Mouse (Mus musculus): ENCODE measurements at regions not wholly inside any gene's neighbourhood (a gene's known extent, or its start where the extent isn't known, plus 50 kb on each side); places are given as distances from the start of the nearest gene placed in this dataset. TPM values are rescaled to one million over a fixed set of nuclear protein-coding genes. Genes with fewer than 3 reads are reported as not detected.
A peak's percentile ranks its signal among the peaks of the same experiment; 100 is the strongest.
"Not testable (repeated sequence)": the region's sequence is repeated elsewhere in the genome, so short reads cannot be mapped to it uniquely, and the experiment has no call there.

DNA sequence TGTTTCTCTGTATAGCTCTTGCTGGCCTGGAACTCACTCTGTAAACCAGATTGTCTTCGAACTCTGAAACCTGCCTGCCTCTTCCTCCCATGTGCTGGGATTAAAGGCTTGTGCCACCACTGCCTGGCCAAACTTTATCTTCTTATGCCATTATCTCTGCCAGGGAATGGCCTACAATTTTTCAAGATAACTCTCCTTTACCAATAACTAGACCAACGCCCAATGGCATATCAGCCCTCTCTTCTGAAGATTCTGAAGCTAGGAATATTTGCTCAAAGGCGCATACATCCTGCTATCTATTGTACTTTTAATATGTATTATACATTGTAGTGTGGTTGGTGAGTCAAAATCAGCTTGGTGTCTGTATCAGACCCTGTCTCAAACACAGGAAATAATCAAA lies 235.4 kb upstream of the Cts3 start:
- H3K36me3 ChIP-seq; H3K9ac ChIP-seq; H3K27ac ChIP-seq (ENCODE audit: poor library complexity, severe bottlenecking); H3K4me2 ChIP-seq; H3K4me3 ChIP-seq; H3K4me1 ChIP-seq (replicated peaks); ATAC-seq (ENCODE audit: insufficient number of reproducible peaks, low FRiP score); H3K27me3 ChIP-seq (replicated peaks); H3K9me3 ChIP-seq (replicated peaks): not testable (repeated sequence)
- 79% methylated on average over 3 of the region's 3 CpGs for whole genome bisulfite sequencing

DNA sequence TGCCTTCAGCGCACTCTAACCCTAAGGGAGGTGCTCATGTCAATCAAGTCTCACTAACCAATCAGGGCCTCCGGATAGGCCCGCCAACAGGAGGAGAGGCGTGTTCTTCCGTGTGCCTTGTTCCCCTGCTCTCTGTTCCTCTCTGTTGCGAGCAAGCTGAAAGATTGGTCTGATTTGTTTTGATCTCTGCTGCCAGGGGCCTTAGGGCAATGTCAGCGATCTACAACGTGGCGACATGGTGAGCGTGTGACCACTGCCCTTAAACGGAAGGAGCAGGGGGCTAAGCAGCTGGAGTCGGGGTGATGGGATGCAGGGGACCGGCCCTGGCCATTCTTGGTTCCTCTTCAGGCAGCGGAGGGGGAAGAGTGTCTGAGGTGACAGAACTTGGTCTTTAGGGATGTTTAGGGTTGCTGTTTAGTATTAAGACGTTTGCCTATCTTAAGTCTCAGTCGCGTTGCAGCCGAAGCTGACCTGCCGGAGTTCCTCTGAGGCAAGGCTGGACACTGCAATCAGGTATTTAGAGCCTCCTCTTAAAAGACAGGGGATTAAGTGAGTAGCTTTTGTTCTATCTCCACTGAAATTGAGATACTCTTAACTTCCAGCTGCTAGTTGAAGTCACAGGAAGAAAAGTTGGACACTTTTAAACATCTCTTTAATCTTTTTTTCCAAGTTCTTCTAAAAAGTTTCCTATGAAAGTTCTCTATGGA lies 234.4 kb upstream of the Cts3 start:
- peak overlapping the region; percentile 85 for H3K9ac ChIP-seq

DNA sequence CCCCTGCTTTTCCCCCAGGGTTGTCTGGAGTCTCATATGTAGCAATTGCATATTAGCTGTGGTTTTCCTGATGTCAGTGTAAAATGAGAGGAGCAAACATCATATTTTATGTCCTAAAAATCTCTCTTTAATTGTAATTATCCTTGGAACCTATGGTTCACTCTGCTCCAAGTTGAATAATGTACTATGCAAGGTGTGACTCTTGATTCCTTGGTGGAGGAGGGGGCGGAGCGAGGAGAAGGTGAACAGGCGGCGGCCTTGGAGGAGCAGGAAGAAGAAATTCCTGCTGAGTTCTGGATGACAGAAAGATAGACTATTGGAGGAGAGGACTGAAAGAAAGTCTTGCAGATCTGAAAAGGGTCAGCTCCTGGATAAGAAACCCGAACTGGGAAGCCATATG lies 233.8 kb upstream of the Cts3 start:
- H3K36me3 ChIP-seq; H3K27ac ChIP-seq (ENCODE audit: poor library complexity, severe bottlenecking); H3K27me3 ChIP-seq (replicated peaks); ATAC-seq (ENCODE audit: insufficient number of reproducible peaks, low FRiP score); H3K9me3 ChIP-seq (replicated peaks); H3K4me1 ChIP-seq (replicated peaks): not testable (repeated sequence)
- peak overlapping the region; percentile 68 for H3K4me2 ChIP-seq
- peak overlapping the region; percentile 85; the same call in 1 of the 2 replicates for H3K9ac ChIP-seq
- 15% methylated on average over 5 of the region's 5 CpGs for WGBS
- peak overlapping the region; percentile 89 for H3K4me3 ChIP-seq

More for the DNA sequence above, 234.4 kb upstream of the Cts3 start:
- Histone ChIP-seq H3K27ac (ENCODE audit: poor library complexity, severe bottlenecking) (peak overlapping the region; percentile 57; the same call in 1 of the 2 replicates), H3K4me3 (peak overlapping the region; percentile 89), H3K4me2 (peak overlapping the region; percentile 68)
- not testable (repeated sequence) for H3K36me3 ChIP-seq; ATAC-seq (ENCODE audit: insufficient number of reproducible peaks, low FRiP score); H3K27me3 ChIP-seq (replicated peaks); H3K9me3 ChIP-seq (replicated peaks); H3K4me1 ChIP-seq (replicated peaks)
- WGBS, result under 1% methylated on average over 19 of the region's 19 CpGs

DNA sequence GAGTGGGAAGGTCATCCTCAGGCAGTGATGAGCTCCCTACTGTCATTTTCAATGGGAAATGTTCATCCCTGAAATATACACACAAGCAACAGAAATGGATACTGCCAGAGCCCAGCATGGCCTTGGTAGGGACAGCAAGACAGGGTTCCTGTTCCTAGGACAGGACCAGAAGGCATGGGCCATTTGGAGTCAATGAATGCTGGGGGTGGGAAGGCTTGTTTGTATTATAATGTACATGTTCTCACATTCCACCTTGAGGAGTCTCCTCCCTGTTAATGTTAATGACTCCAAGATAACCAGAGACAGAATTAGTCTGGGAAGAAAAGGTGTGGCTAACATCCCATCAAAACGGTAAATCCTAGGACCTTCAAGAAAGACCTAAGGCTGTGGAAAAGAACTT lies 193.5 kb upstream of the Cts3 start:
- ATAC-seq (ENCODE audit: insufficient number of reproducible peaks, low FRiP score); H3K4me3 ChIP-seq; H3K27me3 ChIP-seq (replicated peaks); H3K4me1 ChIP-seq (replicated peaks); H3K9me3 ChIP-seq (replicated peaks); H3K4me2 ChIP-seq; H3K36me3 ChIP-seq; H3K27ac ChIP-seq (ENCODE audit: poor library complexity, severe bottlenecking); H3K9ac ChIP-seq: not testable (repeated sequence)
- 71% methylated on average over 1 of the region's 1 CpGs for WGBS

Small RNAs in the stretch of these regions (microRNA-seq; reads per million reads assigned to microRNA genes)
- not detected for gene Gm23739
